Mouse (Mus musculus): ENCODE measurements around the gene Cpe.

The Cpe gene

DNA sequence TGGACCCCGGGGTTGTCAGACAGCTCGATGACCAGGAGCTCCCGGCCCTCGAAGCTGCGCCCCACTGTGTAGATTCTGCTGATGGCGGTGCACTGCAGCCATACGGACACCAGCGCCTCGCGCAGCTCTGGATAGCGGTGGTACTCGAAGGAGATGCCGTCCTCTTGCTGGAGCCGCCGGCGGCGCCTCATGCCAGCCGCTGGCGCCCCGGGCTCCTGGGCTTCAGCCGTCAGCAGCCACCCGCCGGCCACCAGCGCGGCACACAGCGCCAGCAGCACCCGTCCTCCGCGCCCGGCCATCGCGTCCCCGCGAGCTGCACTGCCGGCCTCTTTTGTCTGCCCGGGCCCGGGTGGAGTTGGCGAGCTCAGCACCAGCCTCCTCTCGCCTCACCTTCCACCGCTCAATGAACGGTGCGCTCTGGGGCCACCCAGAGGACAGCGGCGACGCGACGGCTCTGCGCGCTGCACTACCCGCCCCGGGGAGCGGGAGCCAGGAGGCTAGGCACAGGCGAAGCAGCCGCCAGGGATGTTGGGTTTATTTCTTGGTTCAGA, at the start of gene Cpe:
Gene Cpe (minus strand): TSS at position 404 of the 551 bp plus-strand sequence.
- in situ Hi-C loops (cut with MboI; ENCODE audit: low pct_unique_long_range_greater_than_20kb in 1 of 2, low sequenced_read_pairs in 2 of 2, unreplicated experiment in 1 of 2) = loop anchor here (5.0 to 10.0 kb wide), 2 partner anchors 80 to 252 kb away; partner anchors contain the start of gene Tmem192 (in 1 of the 2)

GRCm38 (mm10) chr8:64740547-64741211, 47.8 kb upstream of the Cpe start:
- in situ Hi-C loops (cut with MboI; ENCODE audit: low pct_unique_long_range_greater_than_20kb in 1 of 2, low sequenced_read_pairs in 2 of 2, unreplicated experiment in 1 of 2) = no loop called here

GRCm38 (mm10) chr8:64738916-64739315, 46.1 kb upstream of the Cpe start:
- in situ Hi-C loops (cut with MboI; ENCODE audit: low pct_unique_long_range_greater_than_20kb in 1 of 2, low sequenced_read_pairs in 2 of 2, unreplicated experiment in 1 of 2) = no loop called here

GRCm38 (mm10) chr8:64736767-64737323, 44.0 kb upstream of the Cpe start:
- in situ Hi-C loops (cut with MboI; ENCODE audit: low pct_unique_long_range_greater_than_20kb in 1 of 2, low sequenced_read_pairs in 2 of 2, unreplicated experiment in 1 of 2) = no loop called here

DNA sequence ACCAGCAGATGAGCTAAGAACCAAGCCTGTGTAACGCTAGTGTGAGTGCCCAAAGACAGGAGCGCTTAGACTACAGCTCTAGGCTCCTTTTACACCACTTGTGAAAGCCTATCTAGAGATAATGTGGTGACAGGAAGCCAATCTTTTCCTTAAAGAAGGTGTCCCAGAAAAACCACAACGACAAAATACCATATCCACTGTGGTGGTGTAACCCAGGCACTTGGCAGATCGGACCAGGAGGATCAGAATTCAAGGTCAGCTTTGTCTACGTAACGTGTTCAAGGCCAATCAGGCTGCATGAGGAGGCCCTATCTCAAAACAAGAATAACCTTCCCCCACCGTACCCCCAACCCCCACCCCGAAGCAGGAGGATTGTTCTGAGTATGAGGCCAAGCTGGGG, 42.3 kb upstream of the Cpe start:
- in situ Hi-C loops (cut with MboI; ENCODE audit: low pct_unique_long_range_greater_than_20kb in 1 of 2, low sequenced_read_pairs in 2 of 2, unreplicated experiment in 1 of 2) = no loop called here

DNA sequence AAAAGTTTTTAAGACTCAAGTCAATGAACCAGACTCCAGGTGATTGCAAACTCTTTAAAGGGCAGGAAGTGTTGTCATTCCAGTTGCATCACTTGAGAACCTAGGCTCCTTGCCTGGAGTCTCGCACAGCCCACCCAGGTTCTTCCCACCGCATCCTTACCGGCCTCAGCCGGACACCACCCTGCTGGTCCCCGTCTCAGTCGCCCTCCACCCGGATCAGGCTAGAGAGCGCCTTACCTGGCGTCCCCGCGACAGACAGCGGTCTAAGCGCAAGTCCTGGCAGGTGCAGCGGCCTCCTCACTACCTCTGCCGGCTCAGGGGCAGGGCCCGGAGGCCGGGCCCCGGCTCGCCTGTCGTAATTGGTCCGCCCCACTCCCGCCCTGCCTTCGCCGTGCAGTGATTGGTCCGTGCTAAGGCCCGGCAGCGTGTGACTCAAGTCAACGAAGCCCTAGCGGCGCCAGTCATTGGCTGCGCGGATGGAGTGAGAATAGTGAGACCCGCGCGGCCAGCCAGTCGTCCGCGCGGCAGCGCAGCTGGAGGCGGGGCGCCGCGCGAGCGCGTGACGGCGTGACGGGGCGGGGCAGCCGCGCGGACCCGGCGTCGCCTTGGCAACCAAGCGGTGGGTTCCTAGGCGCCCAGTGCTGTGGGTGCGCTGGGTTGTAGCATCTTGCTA, 40.6 kb upstream of the Cpe start, which contains the start of gene Msmo1:
Gene Msmo1 (minus strand): TSS at position 522 of the 673 bp plus-strand sequence.
- in situ Hi-C loops (cut with MboI; ENCODE audit: low pct_unique_long_range_greater_than_20kb in 1 of 2, low sequenced_read_pairs in 2 of 2, unreplicated experiment in 1 of 2) = no loop called here

GRCm38 (mm10) chr8:64732596-64732995, 39.7 kb upstream of the Cpe start:
- in situ Hi-C loops (cut with MboI; ENCODE audit: low pct_unique_long_range_greater_than_20kb in 1 of 2, low sequenced_read_pairs in 2 of 2, unreplicated experiment in 1 of 2) = no loop called here

- in situ Hi-C loops (cut with MboI; ENCODE audit: low pct_unique_long_range_greater_than_20kb in 1 of 2, low sequenced_read_pairs in 2 of 2, unreplicated experiment in 1 of 2) = no loop called here
Observed at GRCm38 (mm10) chr8:64728156-64728555, 35.3 kb upstream of the Cpe start.

GRCm38 (mm10) chr8:64726190-64726695, 33.4 kb upstream of the Cpe start:
- in situ Hi-C loops (cut with MboI; ENCODE audit: low pct_unique_long_range_greater_than_20kb in 1 of 2, low sequenced_read_pairs in 2 of 2, unreplicated experiment in 1 of 2) = no loop called here

- in situ Hi-C loops (cut with MboI; ENCODE audit: low pct_unique_long_range_greater_than_20kb in 1 of 2, low sequenced_read_pairs in 2 of 2, unreplicated experiment in 1 of 2) = no loop called here
Observed at GRCm38 (mm10) chr8:64723206-64723605, 30.4 kb upstream of the Cpe start.

GRCm38 (mm10) chr8:64717868-64718267, 25.0 kb upstream of the Cpe start:
- in situ Hi-C loops (cut with MboI; ENCODE audit: low pct_unique_long_range_greater_than_20kb in 1 of 2, low sequenced_read_pairs in 2 of 2, unreplicated experiment in 1 of 2) = no loop called here

- in situ Hi-C loops (cut with MboI; ENCODE audit: low pct_unique_long_range_greater_than_20kb in 1 of 2, low sequenced_read_pairs in 2 of 2, unreplicated experiment in 1 of 2) = no loop called here
Observed at GRCm38 (mm10) chr8:64712499-64712898, 19.6 kb upstream of the Cpe start.

- in situ Hi-C loops (cut with MboI; ENCODE audit: low pct_unique_long_range_greater_than_20kb in 1 of 2, low sequenced_read_pairs in 2 of 2, unreplicated experiment in 1 of 2) = no loop called here
Observed at GRCm38 (mm10) chr8:64711544-64711943, 18.7 kb upstream of the Cpe start.

- in situ Hi-C loops (cut with MboI; ENCODE audit: low pct_unique_long_range_greater_than_20kb in 1 of 2, low sequenced_read_pairs in 2 of 2, unreplicated experiment in 1 of 2) = no loop called here
Observed at GRCm38 (mm10) chr8:64707481-64707880, 14.6 kb upstream of the Cpe start.

DNA sequence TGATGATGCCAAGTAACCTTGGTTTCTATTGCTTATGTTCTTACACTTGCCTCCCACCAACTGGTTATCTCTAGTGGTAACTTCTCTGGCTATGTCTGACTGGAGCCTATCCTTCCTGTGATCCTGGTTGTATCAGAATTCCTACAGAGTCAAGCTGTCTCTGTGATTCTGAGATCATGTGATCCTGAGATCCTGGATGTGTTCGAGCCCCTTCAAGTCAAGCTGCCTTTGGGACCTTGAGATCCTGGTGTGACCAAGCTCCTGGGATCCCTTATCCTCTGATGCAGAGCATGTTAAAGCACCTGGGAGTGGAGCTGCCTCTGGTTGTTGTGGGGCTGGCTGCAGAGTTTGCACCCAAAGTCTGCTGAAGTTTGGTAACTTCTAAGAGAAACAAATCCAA, 10.3 kb upstream of the Cpe start:
- in situ Hi-C loops (cut with MboI; ENCODE audit: low pct_unique_long_range_greater_than_20kb in 1 of 2, low sequenced_read_pairs in 2 of 2, unreplicated experiment in 1 of 2) = no loop called here

- in situ Hi-C loops (cut with MboI; ENCODE audit: low pct_unique_long_range_greater_than_20kb in 1 of 2, low sequenced_read_pairs in 2 of 2, unreplicated experiment in 1 of 2) = loop anchor here (5.0 to 10.0 kb wide), 2 partner anchors 79 to 253 kb away; partner anchors contain the start of gene Tmem192 (in 1 of the 2)
Observed at GRCm38 (mm10) chr8:64691591-64692401, 1.1 kb downstream of the Cpe start.

GRCm38 (mm10) chr8:64690845-64691244, 2.0 kb downstream of the Cpe start:
- in situ Hi-C loops (cut with MboI; ENCODE audit: low pct_unique_long_range_greater_than_20kb in 1 of 2, low sequenced_read_pairs in 2 of 2, unreplicated experiment in 1 of 2) = loop anchor here (5.0 to 10.0 kb wide), 2 partner anchors 79 to 254 kb away; partner anchors contain the start of gene Tmem192 (in 1 of the 2)

DNA sequence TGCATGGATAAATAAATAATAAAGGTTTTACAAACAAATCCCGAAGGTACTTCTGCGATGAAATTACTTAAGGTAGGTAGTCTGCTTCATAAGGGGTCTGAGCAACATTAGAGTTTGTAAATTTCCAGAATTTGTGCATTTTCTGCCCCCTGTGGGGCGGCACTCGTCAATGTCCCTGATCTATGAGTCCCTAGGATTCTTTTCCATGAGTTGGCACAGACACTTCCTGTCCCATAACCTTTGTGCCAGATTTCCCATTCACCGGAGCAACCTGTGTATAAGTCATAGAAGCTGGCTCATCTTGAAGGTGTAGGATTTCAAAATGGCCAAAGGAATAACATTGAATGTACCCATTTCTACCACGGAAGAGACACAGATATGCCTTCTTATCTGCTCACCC, 2.5 kb downstream of the Cpe start:
- in situ Hi-C loops (cut with MboI; ENCODE audit: low pct_unique_long_range_greater_than_20kb in 1 of 2, low sequenced_read_pairs in 2 of 2, unreplicated experiment in 1 of 2) = loop anchor here (5.0 to 10.0 kb wide), 2 partner anchors 78 to 254 kb away; partner anchors contain the start of gene Tmem192 (in 1 of the 2)
